Mouse (Mus musculus) lung, embryonic 15.5 days (tissue): Measurements from ENCODE around the gene Ptprg. TPM values are rescaled to one million over a fixed set of nuclear protein-coding genes. Genes with fewer than 3 reads are reported as not detected.

Experiments
- ATAC-seq: fragments of 200-750 bp; cut with Nextera tagmentation; 2 replicates; pipeline ENCODE4 v1.8.0; 2017; ENCODE audit warnings: moderate number of reproducible peaks, borderline replicate concordance; ENCODE audit not compliant: low FRiP score, low TSS enrichment; ENCODE audit errors: extremely low read depth
- H3K27ac ChIP-seq: fragments of 300-500 bp; sonication (generic); 2 replicates; pipeline ENCODE4 v1.5.1; 2015; ENCODE audit warnings: moderate library complexity, mild to moderate bottlenecking, inconsistent platforms
- H3K27me3 ChIP-seq: fragments of 300-500 bp; sonication (generic); 2 replicates; pipeline ENCODE4 v1.6.1; 2015; ENCODE audit warnings: inconsistent platforms
- H3K36me3 ChIP-seq: fragments of 300-500 bp; sonication (generic); 2 replicates; pipeline ENCODE4 v1.6.1; 2015; ENCODE audit warnings: inconsistent platforms
- H3K4me1 ChIP-seq: fragments of 300-500 bp; sonication (generic); 2 replicates; pipeline ENCODE4 v1.6.1; 2015; ENCODE audit warnings: inconsistent platforms
- H3K4me2 ChIP-seq: fragments of 300-500 bp; sonication (generic); 2 replicates; pipeline ENCODE4 v1.6.1; 2015; ENCODE audit warnings: inconsistent platforms, mild to moderate bottlenecking, moderate library complexity
- H3K4me3 ChIP-seq: fragments of 300-500 bp; sonication (generic); 2 replicates; pipeline ENCODE4 v1.5.1; 2015; ENCODE audit warnings: mild to moderate bottlenecking, inconsistent platforms
- H3K9ac ChIP-seq: fragments of 300-500 bp; sonication (generic); 2 replicates; pipeline ENCODE4 v1.6.1; 2015; ENCODE audit warnings: inconsistent platforms
- H3K9me3 ChIP-seq: fragments of 300-500 bp; sonication (generic); 2 replicates; pipeline ENCODE4 v1.6.1; 2016; ENCODE audit warnings: inconsistent platforms
- WGBS: fragments of 180-500 bp; shearing (Covaris S2); methylation state at CpG from one replicate; pipeline ENCODE4 v1.1.7; 2015; 5-methylcytosine and 5-hydroxymethylcytosine counted together
- polyA plus RNA-seq: library from polyadenylated mRNA; unstranded; fragments of >200 nt; fragmentation: Nextera tagmentation; extraction: Ambion mirVana; gene quantifications from 2 replicates; pipeline ENCODE4 v1.2.1, GENCODE M21; 2015

Ptprg gene
- polyA plus RNA-seq, 1 experiment from 2014 or later = 29.9 TPM

DNA sequence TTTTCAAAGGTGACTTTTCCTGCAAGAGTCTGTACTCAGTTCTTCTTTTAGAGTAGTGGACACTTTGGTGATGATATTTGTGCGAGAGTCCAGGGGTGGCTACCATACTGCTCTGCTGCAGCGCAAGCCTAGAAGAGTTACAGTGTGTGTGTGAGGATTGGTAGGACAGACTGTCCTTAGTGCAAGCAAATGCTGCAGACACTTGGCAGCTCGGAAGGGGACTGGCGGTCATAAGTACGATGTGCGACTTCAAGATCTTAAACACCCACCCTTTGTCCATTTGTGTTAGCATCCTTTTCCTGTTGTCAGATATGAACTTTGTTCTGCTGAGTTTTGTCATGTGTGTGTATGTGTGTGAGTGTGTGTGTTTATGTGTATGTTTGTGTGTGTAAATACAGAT lies 637.7 kb downstream of the Ptprg start:
- ATAC-seq = no peak
- Histone ChIP-seq H3K9ac (no peak overlapping the region), H3K4me1 (peaks cover 23% of the 10 kb centered on the region), H3K27me3 (no peaks in the 10 kb centered on the region), H3K27ac (no peak overlapping the region), H3K4me3 (no peak overlapping the region), H3K36me3 (no peaks in the 10 kb centered on the region), H3K4me2 (no peak overlapping the region), H3K9me3 (no peaks in the 10 kb centered on the region)
- WGBS = 85% methylated on average over 6 of the region's 6 CpGs

DNA sequence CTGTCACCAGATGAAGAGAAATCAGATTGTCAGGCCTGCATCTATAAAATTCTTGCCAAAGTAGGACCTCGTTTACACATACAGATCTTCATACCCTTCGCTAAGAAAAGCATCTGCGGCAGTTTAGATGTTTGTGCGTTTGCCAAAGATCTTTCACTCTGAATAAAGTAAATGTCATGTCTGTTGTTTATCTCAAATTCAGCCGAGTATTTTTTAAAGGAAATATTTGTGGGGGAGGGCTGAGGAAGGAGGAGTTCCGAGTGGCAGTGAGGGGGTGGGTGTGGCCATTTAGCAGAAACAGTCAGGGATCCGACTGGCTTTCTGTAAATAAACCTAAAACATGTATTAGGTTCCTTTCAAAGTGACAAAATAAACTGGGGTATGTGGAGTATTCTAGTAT lies 645.4 kb downstream of the Ptprg start:
- Histone ChIP-seq H3K4me2 (no peak overlapping the region), H3K27me3 (no peaks in the 10 kb centered on the region), H3K27ac (no peak overlapping the region), H3K4me1 (0 out of 2 replicates have a peak, but pooled peaks cover 7% of the 10 kb centered on the region), H3K36me3 (no peaks in the 10 kb centered on the region), H3K9me3 (no peaks in the 10 kb centered on the region), H3K4me3 (no peak overlapping the region), H3K9ac (no peak overlapping the region)
- 27% methylated on average over 7 of the region's 7 CpGs for WGBS
- peak; percentile 84; the same call in 1 of the 2 replicates for ATAC-seq

GRCm38 (mm10) chr14:12199956-12200950 lies 646.9 kb downstream of the Ptprg start:
- H3K4me2 ChIP-seq = no peak overlapping the region
- no peaks in the 10 kb centered on the region for H3K9me3 ChIP-seq
- no peak for ATAC-seq
- H3K4me3 ChIP-seq = no peak overlapping the region
- no peaks in the 10 kb centered on the region for H3K36me3 ChIP-seq
- H3K27me3 ChIP-seq = no peaks in the 10 kb centered on the region
- 61% methylated on average over 13 of the region's 13 CpGs for WGBS
- no peak overlapping the region for H3K9ac ChIP-seq
- H3K27ac ChIP-seq = no peak overlapping the region
- H3K4me1 ChIP-seq = 0 out of 2 replicates have a peak, but pooled peaks cover 7% of the 10 kb centered on the region

- Histone ChIP-seq H3K9me3 (no peaks in the 10 kb centered on the region), H3K4me2 (no peak overlapping the region), H3K36me3 (no peaks in the 10 kb centered on the region), H3K4me3 (no peak overlapping the region), H3K4me1 (0 out of 2 replicates have a peak, but pooled peaks cover 7% of the 10 kb centered on the region), H3K27me3 (no peaks in the 10 kb centered on the region), H3K27ac (no peak overlapping the region), H3K9ac (no peak overlapping the region)
- WGBS = 78% methylated on average over 10 of the region's 10 CpGs
- no peak for ATAC-seq
Observed at GRCm38 (mm10) chr14:12202214-12202613, 648.9 kb downstream of the Ptprg start.

- Histone ChIP-seq H3K4me3 (no peak overlapping the region), H3K9me3 (no peaks in the 10 kb centered on the region), H3K9ac (no peak overlapping the region), H3K27me3 (no peaks in the 10 kb centered on the region), H3K4me1 (0 out of 2 replicates have a peak, but pooled peaks cover 7% of the 10 kb centered on the region), H3K27ac (no peak overlapping the region), H3K36me3 (no peaks in the 10 kb centered on the region), H3K4me2 (no peak overlapping the region)
- no peak for ATAC-seq
- 89% methylated on average over 7 of the region's 7 CpGs for WGBS
Observed at GRCm38 (mm10) chr14:12203081-12203480, 649.7 kb downstream of the Ptprg start.

GRCm38 (mm10) chr14:12206138-12206537 lies 652.8 kb downstream of the Ptprg start:
- no peaks in the 10 kb centered on the region for H3K4me1 ChIP-seq
- no peak overlapping the region for H3K27ac ChIP-seq
- no peaks in the 10 kb centered on the region for H3K9me3 ChIP-seq
- no peaks in the 10 kb centered on the region for H3K36me3 ChIP-seq
- H3K27me3 ChIP-seq = no peaks in the 10 kb centered on the region
- H3K4me3 ChIP-seq = no peak overlapping the region
- no peak overlapping the region for H3K9ac ChIP-seq
- no peak for ATAC-seq
- no peak overlapping the region for H3K4me2 ChIP-seq
- WGBS = 60% methylated on average over 2 of the region's 2 CpGs

GRCm38 (mm10) chr14:12208554-12208953 lies 655.2 kb downstream of the Ptprg start:
- Histone ChIP-seq H3K27me3 (no peaks in the 10 kb centered on the region), H3K27ac (no peak overlapping the region), H3K4me1 (no peaks in the 10 kb centered on the region), H3K4me3 (no peak overlapping the region), H3K36me3 (no peaks in the 10 kb centered on the region), H3K4me2 (no peak overlapping the region), H3K9me3 (no peaks in the 10 kb centered on the region), H3K9ac (no peak overlapping the region)
- ATAC-seq = no peak
- 96% methylated on average over 2 of the region's 2 CpGs for WGBS

- no peak overlapping the region for H3K27ac ChIP-seq
- no peaks in the 10 kb centered on the region for H3K9me3 ChIP-seq
- no peak overlapping the region for H3K9ac ChIP-seq
- H3K27me3 ChIP-seq = no peaks in the 10 kb centered on the region
- no peaks in the 10 kb centered on the region for H3K4me1 ChIP-seq
- H3K36me3 ChIP-seq = 0 out of 2 replicates have a peak, but pooled peaks cover 3% of the 10 kb centered on the region
- H3K4me3 ChIP-seq = no peak overlapping the region
- ATAC-seq = no peak
- H3K4me2 ChIP-seq = no peak overlapping the region
- WGBS = 88% methylated on average over 16 of the region's 16 CpGs
Observed at GRCm38 (mm10) chr14:12218544-12219150, 665.3 kb downstream of the Ptprg start.

GRCm38 (mm10) chr14:12219877-12220276 lies 666.5 kb downstream of the Ptprg start:
- Histone ChIP-seq H3K27me3 (no peaks in the 10 kb centered on the region), H3K9me3 (no peaks in the 10 kb centered on the region), H3K9ac (no peak overlapping the region), H3K4me2 (no peak overlapping the region), H3K4me3 (no peak overlapping the region), H3K27ac (no peak overlapping the region), H3K36me3 (0 out of 2 replicates have a peak, but pooled peaks cover 3% of the 10 kb centered on the region), H3K4me1 (no peaks in the 10 kb centered on the region)
- ATAC-seq = no peak
- WGBS = 72% methylated on average over 6 of the region's 6 CpGs

DNA sequence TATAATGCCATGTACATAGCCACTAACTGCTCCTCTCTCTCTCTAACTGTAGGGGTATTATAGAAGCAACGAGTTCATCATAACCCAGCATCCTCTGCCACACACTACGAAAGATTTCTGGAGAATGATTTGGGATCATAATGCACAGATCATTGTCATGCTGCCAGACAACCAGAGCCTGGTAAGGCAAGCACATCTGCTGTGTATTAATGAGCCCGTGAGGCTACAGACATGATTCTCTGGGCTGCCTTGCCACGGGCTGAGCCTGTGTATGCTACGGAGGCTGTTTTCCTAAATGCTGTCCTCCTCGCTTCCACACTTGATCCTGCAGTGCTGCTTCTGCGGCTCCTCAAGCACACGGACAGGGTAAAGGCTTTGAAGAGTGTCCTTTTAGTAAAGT lies 667.2 kb downstream of the Ptprg start:
- H3K4me2 ChIP-seq = no peak overlapping the region
- H3K36me3 ChIP-seq = 0 out of 2 replicates have a peak, but pooled peaks cover 3% of the 10 kb centered on the region
- no peaks in the 10 kb centered on the region for H3K4me1 ChIP-seq
- ATAC-seq = no peak
- no peak overlapping the region for H3K27ac ChIP-seq
- H3K4me3 ChIP-seq = no peak overlapping the region
- no peaks in the 10 kb centered on the region for H3K27me3 ChIP-seq
- H3K9me3 ChIP-seq = no peaks in the 10 kb centered on the region
- WGBS = 82% methylated on average over 8 of the region's 8 CpGs
- no peak overlapping the region for H3K9ac ChIP-seq

DNA sequence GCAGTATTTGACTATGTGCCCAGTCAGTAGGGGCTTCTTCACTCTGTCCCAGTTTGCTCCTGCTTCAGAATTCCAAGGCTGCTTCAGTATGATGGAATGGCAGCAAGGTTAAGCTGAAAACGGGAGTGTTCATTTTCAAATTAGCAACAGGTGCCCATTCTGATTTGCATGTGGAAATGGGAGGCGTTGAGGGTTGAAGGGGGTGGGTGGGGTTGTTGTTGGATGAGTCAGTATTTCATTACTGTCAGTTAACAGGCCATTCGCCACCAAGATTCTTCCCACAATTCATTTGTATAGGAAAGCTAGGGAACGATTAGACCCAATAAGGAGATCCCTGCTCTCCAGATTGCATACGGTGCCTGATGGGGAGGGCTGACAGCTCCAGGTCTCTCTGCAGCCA lies 668.2 kb downstream of the Ptprg start:
- Histone ChIP-seq H3K27me3 (no peaks in the 10 kb centered on the region), H3K9ac (no peak overlapping the region), H3K27ac (no peak overlapping the region), H3K4me3 (no peak overlapping the region), H3K4me1 (no peaks in the 10 kb centered on the region), H3K9me3 (no peaks in the 10 kb centered on the region), H3K4me2 (no peak overlapping the region), H3K36me3 (0 out of 2 replicates have a peak, but pooled peaks cover 3% of the 10 kb centered on the region)
- no peak for ATAC-seq
- WGBS = 85% methylated on average over 5 of the region's 5 CpGs

DNA sequence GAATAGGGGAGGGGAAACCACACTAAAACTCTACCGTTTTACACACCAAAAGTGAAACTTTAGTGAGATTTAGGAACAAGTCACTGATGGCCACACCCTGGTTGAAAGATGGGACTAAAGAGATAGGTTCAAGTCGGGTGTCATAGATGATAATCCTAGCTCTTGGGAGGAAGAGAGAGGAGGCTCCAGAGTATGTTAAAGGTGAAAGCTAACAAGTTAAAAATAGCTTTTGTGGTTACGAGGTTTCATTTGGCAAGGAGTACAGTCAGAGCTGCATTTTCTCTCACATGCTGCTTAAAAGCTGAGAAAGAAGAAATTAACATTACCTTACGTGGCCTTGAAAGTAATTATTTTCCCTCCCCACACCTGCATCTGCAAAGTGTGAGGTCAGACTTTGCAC lies 690.4 kb downstream of the Ptprg start:
- Histone ChIP-seq H3K36me3 (no peaks in the 10 kb centered on the region), H3K4me1 (no peaks in the 10 kb centered on the region), H3K4me2 (no peak overlapping the region), H3K27ac (no peak overlapping the region), H3K27me3 (no peaks in the 10 kb centered on the region), H3K9ac (no peak overlapping the region), H3K9me3 (no peaks in the 10 kb centered on the region), H3K4me3 (no peak overlapping the region)
- no peak for ATAC-seq
- 59% methylated on average over 4 of the region's 4 CpGs for WGBS
